Mouse (Mus musculus) mouse embryonic stem cell (cell line): ENCODE measurements around the gene Ccl6.

Experiments
- in situ Hi-C, 2 experiments: fragments of 300-500 bp; cut with MboI; formaldehyde crosslinking; loops; 1 replicate in 1 of 2; 3 replicates in 1 of 2; pipeline ENCODE4 v1.14.3; 2019 to 2020; ENCODE audit warnings: low sequenced_read_pairs in 2 of 2, low pct_unique_long_range_greater_than_20kb in 1 of 2, mixed read lengths in 1 of 2; ENCODE audit not compliant: unreplicated experiment in 1 of 2

Ccl6 gene

DNA sequence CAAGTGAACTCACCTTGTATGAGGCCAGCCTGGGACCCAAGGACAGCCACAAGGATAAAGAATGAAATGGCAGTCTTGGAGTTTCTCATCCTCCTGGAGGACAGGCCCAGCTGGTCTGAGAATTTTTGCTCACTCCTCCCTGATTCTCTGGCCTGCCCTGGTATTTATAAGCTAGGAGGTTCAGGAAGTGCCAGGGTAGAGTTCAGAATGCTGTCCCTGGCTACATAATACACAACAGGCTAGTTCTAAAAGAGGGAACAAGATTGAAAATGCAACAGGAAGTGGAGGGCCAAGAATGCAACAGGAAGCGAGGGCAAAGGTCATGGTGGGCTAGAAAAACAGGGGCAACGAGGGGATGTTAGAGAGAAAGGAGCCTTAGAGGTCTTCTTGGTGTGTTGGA, at the start of gene Ccl6:
Gene Ccl6, minus strand, starts transcription at position 235 of the 400 bp plus-strand sequence.
- in situ Hi-C loops, result no loop called here

DNA sequence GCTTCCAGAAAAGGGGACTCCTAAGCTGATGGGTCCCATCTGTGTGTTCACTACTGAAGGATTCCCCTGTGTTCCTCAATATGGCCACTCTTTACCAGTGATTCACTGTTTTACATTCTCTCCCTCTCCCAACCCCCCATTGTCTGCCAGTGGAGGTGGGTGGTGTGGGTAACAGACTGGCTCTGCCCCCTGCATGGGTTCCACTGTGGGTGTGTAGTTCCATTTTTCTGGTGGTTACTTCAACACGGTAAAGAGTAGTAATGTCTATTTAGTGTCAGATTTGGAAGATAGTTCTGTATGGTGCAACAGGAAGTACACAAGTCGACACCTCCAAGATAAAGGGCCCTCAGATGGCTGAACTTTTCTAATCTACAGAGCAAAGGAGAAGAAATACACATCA, 48.3 kb upstream of the Ccl6 start:
- in situ Hi-C loops, result no loop called here

DNA sequence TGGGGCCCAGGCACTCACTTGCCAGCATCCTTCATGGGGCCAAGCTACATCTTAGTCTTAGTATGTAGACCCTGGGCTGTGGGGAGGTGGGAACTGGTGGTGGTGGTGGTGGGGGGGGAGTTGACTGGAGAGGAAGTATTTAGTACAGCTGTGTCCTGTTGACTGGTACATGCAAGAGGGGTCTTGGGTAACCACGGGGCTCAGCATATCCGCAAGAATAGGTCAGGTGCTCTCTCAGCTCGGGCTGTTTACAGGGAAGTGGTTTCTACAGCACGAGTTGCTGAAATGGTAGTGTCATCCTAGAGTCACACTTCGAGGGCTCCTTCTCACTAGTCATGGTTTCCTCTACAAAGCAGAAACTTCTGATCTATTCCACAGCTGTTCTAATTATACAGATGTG, 47.3 kb upstream of the Ccl6 start:
- in situ Hi-C loops, result no loop called here

DNA sequence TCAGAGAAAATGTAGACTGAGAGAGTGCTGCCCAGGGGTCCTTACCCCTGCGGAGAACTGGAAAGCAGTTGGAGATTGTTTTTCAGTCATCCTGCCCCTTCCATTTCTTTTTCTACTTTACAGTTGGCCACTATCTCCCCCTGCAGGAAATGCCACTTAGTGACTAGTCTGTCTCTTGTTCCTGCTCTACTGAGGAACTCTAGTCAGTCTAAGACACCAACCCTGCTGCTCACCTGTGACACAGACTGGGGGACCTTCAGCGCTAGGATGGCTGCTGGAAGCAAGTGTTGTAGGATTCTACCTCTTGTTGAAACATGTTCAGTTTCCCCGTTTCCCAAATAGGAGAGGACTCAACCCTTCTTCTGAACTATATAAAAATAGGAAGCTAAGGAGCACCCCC, 46.6 kb upstream of the Ccl6 start:
- in situ Hi-C loops, result no loop called here

DNA sequence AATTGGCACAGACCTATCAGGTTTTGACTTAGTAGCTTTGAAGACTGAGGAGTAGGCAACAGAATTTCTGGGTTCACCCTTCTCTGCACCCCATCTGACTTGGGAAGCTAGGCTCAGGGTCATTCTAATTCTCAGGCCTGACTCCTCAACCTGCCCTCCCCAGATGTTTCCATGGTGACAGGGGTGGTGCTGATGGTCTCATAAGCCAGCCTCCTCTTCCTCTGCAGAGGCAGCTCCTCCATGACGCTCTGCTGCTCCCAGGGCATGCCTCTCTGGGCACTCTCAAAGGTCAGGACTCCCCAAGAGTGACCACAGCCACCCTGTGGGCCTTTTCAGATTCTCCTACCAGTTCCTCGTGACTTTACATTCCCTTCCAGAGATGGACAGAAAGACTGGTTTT, 46.0 kb upstream of the Ccl6 start:
- in situ Hi-C loops, result no loop called here

DNA sequence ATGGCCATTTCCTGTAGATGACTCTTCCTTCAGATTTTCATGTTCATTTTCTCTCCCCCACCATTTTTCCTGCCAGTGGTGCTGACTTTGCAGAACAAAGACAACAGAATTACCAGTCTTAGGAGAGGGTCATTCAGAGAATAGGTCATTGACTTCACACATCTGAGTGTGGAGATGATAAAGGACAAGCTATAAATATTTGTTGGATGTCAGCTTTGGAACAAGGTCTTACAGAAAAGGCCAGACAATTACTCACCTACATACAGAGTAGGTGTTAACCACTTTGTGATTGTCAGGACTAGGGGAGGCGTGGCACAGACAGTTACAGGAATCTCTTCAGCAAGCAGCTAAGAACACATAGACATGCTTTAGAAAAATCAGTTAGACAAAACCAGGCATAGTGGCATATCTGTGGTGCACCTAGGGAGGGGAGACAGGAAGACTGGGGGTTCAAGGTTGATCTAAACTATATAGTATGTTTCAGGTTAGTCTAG, 43.9 kb upstream of the Ccl6 start:
- in situ Hi-C loops, result no loop called here

DNA sequence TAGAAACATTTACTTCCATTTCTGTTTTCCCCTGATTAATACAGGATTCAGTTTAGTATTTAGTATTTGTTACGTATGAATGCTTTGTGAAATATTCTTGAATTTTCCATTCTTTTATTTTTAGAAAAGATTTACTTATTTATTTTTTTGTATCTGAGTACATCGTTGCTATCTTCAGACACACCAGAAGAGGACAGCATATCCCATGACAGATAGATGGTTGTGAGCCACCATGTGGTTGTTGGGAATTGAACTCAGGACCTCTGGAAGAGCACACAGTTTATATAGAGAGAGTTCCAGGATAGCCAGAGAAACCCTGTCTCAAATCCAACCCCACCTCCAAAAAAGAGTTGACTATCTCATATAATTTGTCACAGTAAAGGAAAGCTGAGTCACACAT, 42.0 kb upstream of the Ccl6 start:
- in situ Hi-C loops, result no loop called here

DNA sequence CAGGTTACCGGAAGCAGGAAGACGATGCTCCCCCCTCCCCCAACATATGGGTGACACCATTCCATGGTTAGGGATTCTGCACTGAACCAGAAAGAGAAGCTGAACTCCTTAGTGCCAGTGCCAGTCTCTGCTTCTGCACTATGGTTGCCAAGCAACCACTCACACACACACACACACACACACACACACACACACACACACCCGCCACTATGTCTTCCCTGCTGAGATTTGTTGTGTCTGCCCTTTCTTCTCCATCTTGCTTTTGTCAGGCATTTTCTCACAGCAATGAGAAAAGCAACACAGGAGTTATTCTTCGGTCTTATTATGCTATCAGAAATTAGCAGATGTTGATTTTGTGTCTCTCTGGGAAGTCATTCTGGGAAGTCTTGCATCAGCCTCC, 41.5 kb upstream of the Ccl6 start:
- in situ Hi-C loops, result no loop called here

DNA sequence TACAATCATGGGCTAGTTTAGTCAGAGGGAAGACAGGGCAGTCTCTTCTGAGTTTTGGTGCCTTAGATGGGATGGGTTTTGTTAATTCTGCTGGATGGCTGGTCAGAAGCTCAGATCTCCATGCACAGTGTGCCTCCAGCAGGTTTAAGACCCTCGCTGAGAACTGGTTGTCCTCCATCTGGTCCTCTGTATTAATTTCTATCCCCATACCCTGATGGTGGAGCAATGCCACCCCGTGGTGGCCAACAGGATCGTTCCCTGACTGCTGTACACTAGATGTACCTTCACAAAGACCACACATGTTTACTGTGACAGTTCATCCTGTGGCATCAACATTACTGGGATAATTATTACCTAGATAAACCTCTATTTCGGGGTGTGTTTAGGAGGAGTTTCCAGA, 39.9 kb upstream of the Ccl6 start:
- in situ Hi-C loops, result no loop called here

DNA sequence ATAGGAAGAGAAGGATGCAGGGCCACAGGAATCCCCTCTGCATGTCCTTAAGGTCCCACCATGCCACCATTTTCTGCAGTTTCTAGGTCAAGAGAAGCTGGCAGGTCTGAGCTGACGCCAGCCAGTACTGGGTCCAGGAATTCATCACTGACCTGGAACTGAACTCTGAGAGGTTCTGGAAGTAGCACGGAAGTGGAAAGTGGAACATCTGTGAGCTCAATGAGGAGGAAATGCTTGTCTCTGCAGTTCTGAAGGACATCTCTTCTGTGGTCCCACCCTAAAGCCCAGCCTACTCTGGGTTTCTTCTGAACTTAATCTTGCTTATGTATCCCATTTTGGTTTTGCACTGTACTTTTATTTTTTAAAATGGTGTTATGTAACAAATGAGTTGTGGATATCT, 38.2 kb upstream of the Ccl6 start:
- in situ Hi-C loops, result no loop called here

DNA sequence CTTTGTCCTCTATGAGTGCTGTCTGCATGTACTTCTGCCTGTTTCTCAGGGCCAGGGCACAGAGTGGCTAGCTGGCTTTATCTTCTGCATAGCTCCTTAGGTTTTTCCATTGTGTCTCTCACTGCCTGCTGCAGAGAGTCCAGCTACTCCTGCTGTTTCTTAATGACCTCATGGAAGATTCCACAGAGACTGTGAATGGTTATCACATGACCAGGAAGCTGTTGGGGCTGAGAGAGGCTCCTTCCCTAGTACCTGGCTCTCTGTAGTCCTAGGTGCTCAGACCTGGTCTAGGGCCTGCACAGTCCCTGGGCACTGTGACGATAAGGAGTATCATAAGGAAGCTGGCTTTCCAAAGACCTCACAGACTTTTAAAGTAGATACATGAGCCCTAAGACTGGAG, 37.7 kb upstream of the Ccl6 start:
- in situ Hi-C loops, result no loop called here

DNA sequence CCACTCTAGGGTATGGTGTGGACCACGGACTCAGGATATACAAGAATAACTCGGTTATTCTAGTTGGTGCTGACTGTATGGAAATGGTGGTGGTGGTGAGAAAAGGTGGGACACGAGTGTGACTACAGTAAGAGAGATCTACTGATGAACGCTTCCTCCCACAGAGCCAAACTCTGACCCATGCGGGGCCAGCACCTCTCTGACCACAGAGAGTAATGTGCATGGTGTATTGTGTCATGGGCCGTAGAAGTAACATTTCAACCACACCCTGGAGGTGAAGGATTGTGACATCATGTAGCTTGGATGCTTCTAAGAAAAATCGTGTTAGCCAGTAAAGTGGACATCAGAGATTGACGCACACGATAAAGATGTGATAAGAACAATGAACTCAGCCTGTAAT, 35.9 kb upstream of the Ccl6 start:
- in situ Hi-C loops, result no loop called here

DNA sequence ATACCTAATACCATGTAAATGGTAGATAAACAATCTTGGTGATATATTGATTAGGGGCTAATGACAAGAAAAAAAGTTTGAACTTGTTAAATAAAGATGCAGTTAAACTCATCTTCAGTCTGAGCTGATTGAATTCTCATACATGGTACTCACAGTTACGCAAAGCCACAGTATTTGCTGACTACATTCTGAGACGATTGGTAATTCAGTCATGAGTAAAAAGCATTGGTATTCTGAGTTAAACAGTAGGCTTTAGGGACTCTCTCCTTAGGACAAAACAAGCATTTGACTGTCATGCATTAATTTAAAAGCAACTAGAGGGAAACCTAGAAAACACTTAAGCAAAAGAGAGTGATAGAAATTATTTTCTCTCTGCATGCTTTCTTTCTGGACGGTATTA, 30.7 kb upstream of the Ccl6 start:
- in situ Hi-C loops, result no loop called here

DNA sequence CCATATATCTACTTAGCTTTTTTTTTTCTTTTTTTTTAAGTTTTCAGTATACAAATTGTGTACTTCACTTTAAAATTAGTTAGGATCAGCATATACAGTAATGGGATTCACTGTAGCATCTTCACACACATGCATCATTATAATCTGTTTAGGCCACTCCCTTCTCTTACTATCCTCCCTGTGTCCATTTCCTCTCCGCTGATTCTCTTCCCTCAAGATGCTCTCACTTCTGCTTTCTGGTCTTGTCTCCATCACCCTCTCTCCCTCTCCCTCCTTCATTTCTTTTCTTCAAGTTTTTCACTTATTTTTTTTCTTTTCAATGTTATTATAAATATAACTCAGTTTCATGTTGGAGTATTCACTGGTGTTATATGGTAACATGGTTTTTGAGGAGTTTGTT, 26.1 kb upstream of the Ccl6 start:
- in situ Hi-C loops, result no loop called here

DNA sequence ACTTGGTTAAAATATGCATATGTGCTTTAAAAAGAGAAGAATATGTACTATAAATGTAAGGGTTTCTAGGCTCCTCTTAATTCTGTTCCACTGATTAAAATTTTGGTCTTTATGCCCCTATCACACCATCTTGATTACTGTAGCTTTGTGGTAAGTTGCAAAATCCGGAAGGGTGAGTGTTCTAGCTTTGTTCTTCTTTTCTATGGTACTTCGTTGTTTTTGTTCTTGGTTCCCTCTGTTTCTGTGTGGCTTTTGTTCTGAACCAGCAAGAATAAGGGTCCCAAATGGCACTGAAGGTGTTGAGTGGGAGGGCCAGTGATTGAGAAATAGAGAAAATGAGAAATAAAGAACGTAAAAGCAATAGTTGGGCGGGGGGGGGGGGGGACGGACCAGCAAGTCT, 25.4 kb upstream of the Ccl6 start:
- in situ Hi-C loops, result no loop called here

DNA sequence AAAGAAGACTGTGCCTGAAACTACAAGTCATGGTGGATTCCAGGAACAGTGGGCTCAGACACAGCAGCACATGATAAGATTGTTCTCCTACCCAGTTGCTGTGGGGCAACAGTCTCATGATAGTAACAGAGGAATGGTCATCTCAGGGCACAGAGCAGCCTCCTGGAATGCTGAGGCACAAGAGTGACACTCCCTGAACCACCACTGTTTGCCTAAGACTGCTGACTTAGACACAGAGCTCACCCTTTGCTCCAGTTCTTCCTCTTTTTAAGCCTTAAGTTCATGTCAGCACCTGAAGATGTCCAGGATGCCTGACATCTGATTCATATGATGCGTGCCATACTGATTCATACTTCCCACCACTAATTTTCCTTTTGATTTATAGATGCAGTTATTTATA, 23.7 kb upstream of the Ccl6 start:
- in situ Hi-C loops, result no loop called here

DNA sequence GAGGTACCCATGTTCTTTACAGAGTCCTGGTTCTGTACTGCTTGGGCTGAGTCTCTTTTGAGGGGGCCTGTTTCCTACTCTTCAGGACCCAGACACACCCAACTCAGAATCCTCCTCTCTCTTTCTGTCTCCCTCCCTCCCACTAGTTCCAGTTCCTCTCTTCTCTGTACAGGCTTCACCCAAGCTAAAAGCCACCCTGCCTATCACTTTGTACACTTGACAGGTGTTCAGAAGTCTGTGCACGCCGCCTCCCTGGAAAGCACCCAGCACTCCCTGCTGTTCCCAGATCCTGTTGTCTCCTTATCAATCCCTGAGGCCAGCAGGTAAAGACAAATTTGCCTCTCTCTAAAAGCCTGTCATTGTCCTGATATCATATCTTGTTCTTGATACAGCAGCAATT, 18.0 kb upstream of the Ccl6 start:
- in situ Hi-C loops, result no loop called here

DNA sequence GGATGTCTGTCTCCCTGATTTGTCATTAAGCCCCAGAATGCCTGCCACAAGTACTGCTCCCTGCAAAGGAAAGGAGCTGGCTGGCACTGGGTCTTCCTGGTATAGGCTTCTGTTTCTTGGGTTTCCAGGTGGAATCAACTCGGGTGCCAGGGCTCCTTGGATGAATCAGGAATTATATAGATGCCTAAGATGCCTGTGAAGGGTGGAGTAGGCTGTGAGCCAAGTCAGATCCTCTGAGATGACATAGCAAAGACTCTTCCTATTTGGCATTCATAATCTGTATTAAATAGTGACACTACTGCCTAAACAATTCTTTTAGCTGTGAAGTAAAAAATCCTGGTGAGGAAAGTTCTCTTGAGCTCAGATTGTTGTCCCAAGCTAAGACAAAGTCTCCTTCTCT, 13.5 kb upstream of the Ccl6 start:
- in situ Hi-C loops, result no loop called here

DNA sequence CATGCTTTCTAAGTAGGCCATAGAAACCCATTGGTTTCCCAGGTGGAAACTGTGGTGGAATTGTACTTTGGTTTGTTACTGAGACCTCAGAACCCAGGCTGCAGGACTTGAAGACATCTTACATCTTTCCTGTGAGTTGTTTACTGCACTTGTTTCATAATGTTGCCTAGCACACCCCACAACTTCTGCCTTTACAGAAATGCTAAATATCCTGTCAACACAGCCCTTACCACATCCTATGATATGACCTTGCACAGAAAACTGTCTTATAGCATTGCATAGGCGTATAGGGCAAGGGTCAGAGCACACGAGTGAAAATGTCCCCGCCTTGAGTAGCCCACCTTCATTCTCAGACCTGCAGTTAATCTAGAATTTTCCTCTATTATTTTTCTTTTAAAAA, 12.6 kb upstream of the Ccl6 start:
- in situ Hi-C loops, result no loop called here

DNA sequence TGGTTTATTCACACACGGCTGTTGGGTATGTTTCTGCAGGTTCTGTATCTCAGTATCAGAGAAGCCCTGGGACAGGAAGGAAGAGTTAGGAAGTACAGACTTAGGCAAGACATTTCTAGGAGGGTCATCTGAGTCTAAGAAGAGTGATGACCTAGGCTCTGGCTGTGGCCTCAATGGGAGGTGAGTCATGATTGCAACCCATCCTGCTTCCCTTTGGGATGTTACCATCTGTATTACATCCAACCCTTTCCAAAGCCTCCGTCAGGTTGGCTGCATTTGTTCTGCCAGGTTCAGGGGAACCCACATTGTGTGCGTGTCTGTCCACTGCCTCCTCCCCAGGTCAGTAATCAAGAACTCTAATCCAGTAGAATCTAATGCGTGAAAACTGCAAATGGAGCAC, 11.8 kb upstream of the Ccl6 start:
- in situ Hi-C loops, result no loop called here

DNA sequence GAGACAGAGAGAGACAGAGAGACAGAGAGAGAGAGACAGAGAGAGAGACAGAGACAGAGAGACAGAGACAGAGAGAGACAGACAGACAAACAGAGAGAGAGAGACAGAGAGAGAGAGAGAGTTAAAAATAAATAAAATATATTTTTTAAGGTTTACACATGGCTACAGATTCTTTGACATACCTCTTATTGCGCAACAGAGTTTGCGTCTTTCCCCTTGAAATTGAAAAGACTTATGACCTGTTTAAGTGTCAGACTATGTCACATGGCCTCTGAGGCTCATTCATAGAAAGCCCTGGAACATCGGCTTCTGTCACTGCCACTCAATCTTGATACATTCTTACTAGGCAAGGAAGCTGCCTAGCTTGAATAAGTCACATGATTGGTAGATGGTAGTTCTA, 10.5 kb upstream of the Ccl6 start:
- in situ Hi-C loops, result no loop called here
